Mouse (Mus musculus) thymus, postnatal 25 days (tissue): ENCODE measurements around the gene Pde6c.

ENCODE experiments used
- DNase-seq: peaks from one replicate; pipeline ENCODE4 v3.0.0; 2022

Pde6c gene

GRCm38 (mm10) chr19:38143540-38144271, 11.1 kb downstream of the Pde6c start:
- no peak for DNase-seq

GRCm38 (mm10) chr19:38156243-38156642, 23.7 kb downstream of the Pde6c start:
- DNase-seq: no peak

- DNase-seq: no peak
Observed at GRCm38 (mm10) chr19:38161648-38162354, 29.2 kb downstream of the Pde6c start.

- DNase-seq: no peak
Observed at GRCm38 (mm10) chr19:38164633-38165032, 32.1 kb downstream of the Pde6c start.

GRCm38 (mm10) chr19:38179675-38180074, 47.1 kb downstream of the Pde6c start:
- no peak for DNase-seq

- no peak for DNase-seq
Observed at GRCm38 (mm10) chr19:38186631-38187344, 54.2 kb downstream of the Pde6c start.

GRCm38 (mm10) chr19:38187345-38187680, 54.7 kb downstream of the Pde6c start:
- no peak for DNase-seq

GRCm38 (mm10) chr19:38190606-38191005, 58.0 kb downstream of the Pde6c start:
- no peak for DNase-seq

GRCm38 (mm10) chr19:38191446-38191845, 58.9 kb downstream of the Pde6c start:
- no peak for DNase-seq

- no peak for DNase-seq
Observed at GRCm38 (mm10) chr19:38195245-38195644, 62.7 kb downstream of the Pde6c start.

GRCm38 (mm10) chr19:38198731-38199130, 66.2 kb downstream of the Pde6c start:
- no peak for DNase-seq

- DNase-seq: no peak
Observed at GRCm38 (mm10) chr19:38206669-38207068, 74.1 kb downstream of the Pde6c start.

- no peak for DNase-seq
Observed at GRCm38 (mm10) chr19:38217696-38218095, 85.1 kb downstream of the Pde6c start.

- peak; percentile 7 for DNase-seq
Observed at GRCm38 (mm10) chr19:38223356-38223904, 90.8 kb downstream of the Pde6c start.

GRCm38 (mm10) chr19:38223905-38224684, 91.5 kb downstream of the Pde6c start, which contains the start of gene Fra10ac1:
Gene Fra10ac1, minus strand, starts transcription at chr19:38224156.
- peak; percentile 88 for DNase-seq

- DNase-seq: no peak
Observed at GRCm38 (mm10) chr19:38224685-38225060, 92.1 kb downstream of the Pde6c start.

GRCm38 (mm10) chr19:38228699-38229098, 96.1 kb downstream of the Pde6c start:
- DNase-seq: peak; percentile 18

- no peak for DNase-seq
Observed at GRCm38 (mm10) chr19:38232087-38232486, 99.5 kb downstream of the Pde6c start.

GRCm38 (mm10) chr19:38232516-38232915, 99.9 kb downstream of the Pde6c start:
- no peak for DNase-seq
